Mouse (Mus musculus) embryonic facial prominence, embryonic 10.5 days (tissue): ENCODE results near the gene Dmbt1. TPM values are rescaled to one million over a fixed set of nuclear protein-coding genes. Genes with fewer than 3 reads are reported as not detected.

Experiments used
- DNase-seq: peaks from one replicate; pipeline ENCODE4 v3.0.0-alpha.2; 2017; ENCODE audit warnings: low spot score
- H3K27ac ChIP-seq: fragments of 300-500 bp; sonication (generic); replicated peaks from 2 replicates; pipeline ENCODE4 v1.5.1; 2016; ENCODE audit warnings: mild to moderate bottlenecking
- H3K27me3 ChIP-seq: fragments of 300-500 bp; sonication (generic); replicated peaks from 2 replicates; pipeline ENCODE4 v1.6.1; 2016; ENCODE audit warnings: low read depth, mild to moderate bottlenecking; ENCODE audit not compliant: poor library complexity, severe bottlenecking
- H3K36me3 ChIP-seq: fragments of 300-500 bp; sonication (generic); replicated peaks from 2 replicates; pipeline ENCODE4 v1.6.1; 2016; ENCODE audit warnings: mild to moderate bottlenecking, moderate library complexity
- H3K4me1 ChIP-seq: fragments of 300-500 bp; sonication (generic); 2 replicates; pipeline ENCODE4 v1.6.1; 2016
- H3K4me3 ChIP-seq: fragments of 300-500 bp; sonication (generic); 2 replicates; pipeline ENCODE4 v1.5.1; 2016; ENCODE audit warnings: mild to moderate bottlenecking, moderate library complexity
- H3K9me3 ChIP-seq: fragments of 300-500 bp; sonication (generic); 2 replicates; pipeline ENCODE4 v1.6.1; 2016; ENCODE audit warnings: mild to moderate bottlenecking
- WGBS: fragments of 180-500 bp; shearing (Covaris S2); methylation state at CpG from one replicate; pipeline ENCODE4 v1.1.7; 2016; 5-methylcytosine and 5-hydroxymethylcytosine counted together
- polyA plus RNA-seq: library from polyadenylated mRNA; unstranded; fragments of >200 nt; fragmentation: Nextera tagmentation; extraction: Ambion mirVana; gene quantifications from 2 replicates; pipeline ENCODE4 v1.2.1, GENCODE M21; 2016

Gene Dmbt1
- polyA plus RNA-seq, 1 experiment from 2014 or later: not detected

DNA sequence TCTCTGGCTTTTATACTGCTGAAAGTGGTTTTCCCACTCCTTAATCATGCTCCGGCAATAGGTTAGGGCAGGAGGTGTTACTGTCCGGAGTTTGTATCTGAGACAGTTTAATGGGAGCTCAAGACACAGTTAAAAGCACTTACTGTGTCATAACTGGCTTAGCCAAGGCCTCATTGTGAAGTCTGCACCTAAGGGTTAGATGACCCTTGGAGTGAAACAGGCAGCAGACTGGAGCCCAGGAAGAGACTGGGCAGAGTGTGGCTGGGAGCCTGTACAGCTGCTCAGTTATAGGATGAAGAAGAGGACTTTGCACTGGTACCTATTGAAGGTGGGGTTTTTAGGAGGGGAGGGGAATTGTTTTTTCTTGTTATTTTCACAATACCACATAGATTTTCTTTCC, 114.4 kb downstream of the Dmbt1 start, which contains the start of gene 4933402N03Rik:
Gene 4933402N03Rik (minus strand): TSS at position 101 of the 400 bp plus-strand sequence.
- no peak for DNase-seq
- Histone ChIP-seq H3K36me3 (no peaks in the 10 kb centered on the region), H3K27ac (no peak within 1 kb of the TSS), H3K4me3 (no peak within 1 kb of the TSS), H3K9me3 (no peaks in the 10 kb centered on the region), H3K27me3 (no peaks in the 10 kb centered on the region), H3K4me1 (no peaks in the 10 kb centered on the region)
- WGBS: 87% methylated on average over 2 of the region's 2 CpGs

DNA sequence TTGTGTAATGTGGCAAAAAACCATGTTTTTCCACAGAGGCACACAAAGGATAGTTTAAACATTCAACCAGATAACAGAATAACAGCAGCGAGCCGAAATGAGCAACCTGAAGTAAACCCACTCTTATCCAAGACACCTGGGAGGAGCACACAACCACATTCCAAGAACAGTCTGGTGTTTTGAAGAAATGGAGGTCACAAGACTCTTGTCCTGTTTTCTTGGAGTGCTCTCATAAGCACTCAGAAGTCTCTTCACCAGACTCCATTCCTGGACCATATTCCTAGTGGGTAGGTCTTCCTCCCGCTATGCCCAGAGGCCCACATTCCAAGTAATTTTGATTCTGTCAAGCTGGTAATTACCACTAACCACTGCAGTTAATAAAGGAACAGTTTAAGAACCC, 118.3 kb downstream of the Dmbt1 start:
- H3K9me3 ChIP-seq: no peaks in the 10 kb centered on the region
- no peaks in the 10 kb centered on the region for H3K4me1 ChIP-seq
- no peaks in the 10 kb centered on the region for H3K27me3 ChIP-seq
- H3K27ac ChIP-seq: no peak overlapping the region
- no peak overlapping the region for H3K4me3 ChIP-seq
- 86% methylated on average over 3 of the region's 3 CpGs for WGBS
- no peak for DNase-seq
- no peaks in the 10 kb centered on the region for H3K36me3 ChIP-seq

DNA sequence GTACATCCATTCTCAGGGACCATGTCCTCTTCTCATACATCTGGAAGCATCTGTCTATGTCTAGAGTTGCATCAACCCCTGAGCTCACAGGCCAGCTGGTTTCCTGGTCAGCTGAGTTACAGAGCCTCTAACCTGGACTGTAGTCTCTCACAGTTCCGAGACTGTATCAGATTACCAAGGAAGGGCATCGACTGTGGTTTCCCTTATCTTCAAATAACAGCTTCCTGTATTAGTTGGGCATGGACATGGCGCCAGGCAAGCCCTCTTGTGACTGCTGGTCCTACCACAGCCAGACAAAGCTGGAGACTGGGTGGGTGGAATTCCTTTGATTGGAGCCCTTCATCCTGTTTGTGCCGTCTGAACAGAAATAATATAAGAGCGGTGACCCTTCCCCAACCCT, 121.2 kb downstream of the Dmbt1 start:
- H3K27me3 ChIP-seq: no peaks in the 10 kb centered on the region
- H3K4me3 ChIP-seq: no peak overlapping the region
- H3K36me3 ChIP-seq: no peaks in the 10 kb centered on the region
- 82% methylated on average over 5 of the region's 5 CpGs for WGBS
- H3K9me3 ChIP-seq: no peaks in the 10 kb centered on the region
- no peak for DNase-seq
- no peaks in the 10 kb centered on the region for H3K4me1 ChIP-seq
- H3K27ac ChIP-seq: no peak overlapping the region

DNA sequence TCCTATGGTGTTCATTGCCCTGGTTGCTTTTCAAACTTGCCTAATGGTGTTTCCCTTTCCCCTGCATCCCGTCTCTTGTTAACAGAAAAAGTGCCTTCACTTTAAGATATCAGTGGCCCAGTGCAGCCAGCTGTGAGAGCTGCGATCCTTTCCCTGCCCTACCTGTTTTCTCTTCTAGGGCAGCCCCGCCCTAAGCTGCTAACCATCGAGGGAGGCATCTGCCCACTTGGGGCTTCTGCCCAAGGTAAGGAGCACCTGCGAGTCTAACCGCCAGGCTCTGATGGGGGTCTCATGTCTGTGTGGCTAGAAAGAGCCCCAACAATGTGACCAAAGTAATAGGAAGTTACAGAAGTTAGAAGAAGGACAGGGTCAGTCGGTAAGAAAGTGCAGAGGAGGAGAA, 130.4 kb downstream of the Dmbt1 start:
- Histone ChIP-seq H3K27me3 (no peaks in the 10 kb centered on the region), H3K9me3 (no peaks in the 10 kb centered on the region), H3K36me3 (no peaks in the 10 kb centered on the region), H3K4me1 (no peaks in the 10 kb centered on the region), H3K4me3 (no peak overlapping the region), H3K27ac (no peak overlapping the region)
- no peak for DNase-seq
- WGBS: 70% methylated on average over 7 of the region's 7 CpGs

DNA sequence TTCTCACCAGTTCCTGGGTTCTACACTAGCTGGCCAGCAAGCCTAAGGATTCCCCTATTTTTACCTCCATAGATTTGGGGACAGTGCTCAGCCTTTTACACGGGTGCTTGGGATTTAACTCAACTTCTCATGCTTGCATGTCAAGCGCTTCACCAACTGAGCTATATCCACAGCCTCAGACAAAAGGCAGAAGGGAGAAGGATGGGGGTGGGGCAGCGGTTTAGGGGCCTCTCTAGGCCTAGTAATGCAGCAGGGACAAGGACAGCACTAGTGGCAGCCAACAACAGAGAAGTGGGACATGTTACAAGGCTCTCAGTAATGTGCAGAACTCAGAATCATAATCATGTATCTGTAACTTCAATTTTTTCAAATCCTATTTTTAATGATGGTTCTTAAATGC, 135.9 kb downstream of the Dmbt1 start:
- Histone ChIP-seq H3K36me3 (no peaks in the 10 kb centered on the region), H3K9me3 (no peaks in the 10 kb centered on the region), H3K4me1 (no peaks in the 10 kb centered on the region), H3K27me3 (no peaks in the 10 kb centered on the region), H3K27ac (no peak overlapping the region), H3K4me3 (no peak overlapping the region)
- no peak for DNase-seq
- WGBS: 82% methylated on average over 3 of the region's 3 CpGs

DNA sequence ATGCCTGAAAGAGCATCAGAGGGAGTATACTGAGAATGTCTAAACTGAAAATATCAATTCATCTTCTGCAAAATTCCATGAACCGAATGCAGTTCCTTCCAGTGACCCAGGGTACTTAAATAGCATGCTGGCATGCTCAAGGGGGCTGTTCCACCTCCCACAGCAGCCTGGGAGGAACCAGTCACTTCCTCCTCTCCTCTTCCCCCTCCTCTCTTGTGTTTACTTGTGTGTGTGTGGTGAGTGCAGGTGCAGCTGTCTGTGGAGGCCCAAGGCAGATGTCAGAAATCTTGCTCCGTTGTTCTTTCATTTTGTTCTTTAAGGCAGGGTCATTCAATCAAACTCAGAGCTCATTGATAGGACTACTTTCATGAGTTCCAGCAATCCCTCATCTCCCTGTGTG, 137.2 kb downstream of the Dmbt1 start:
- no peak for DNase-seq
- no peaks in the 10 kb centered on the region for H3K36me3 ChIP-seq
- WGBS: 72% methylated on average over 2 of the region's 2 CpGs
- H3K9me3 ChIP-seq: no peaks in the 10 kb centered on the region
- H3K4me1 ChIP-seq: no peaks in the 10 kb centered on the region
- no peak overlapping the region for H3K4me3 ChIP-seq
- no peaks in the 10 kb centered on the region for H3K27me3 ChIP-seq
- no peak overlapping the region for H3K27ac ChIP-seq

Other genes with a start within 250 kb of the Dmbt1 start
- 37.5 and 41.3 TPM in 2 replicates for gene Plekha1, start 166.3 kb upstream of the Dmbt1 start, polyA plus RNA-seq
- 3.2 and 3.3 TPM in 2 replicates for gene Htra1, start 95.9 kb upstream of the Dmbt1 start, polyA plus RNA-seq
- not detected in 2 replicates for gene 4933402N03Rik, start 114.3 kb downstream of the Dmbt1 start, polyA plus RNA-seq
- gene 5430419D17Rik, start 142.3 kb downstream of the Dmbt1 start, polyA plus RNA-seq: not detected in 2 replicates